ENCODE assay signal across 8 mouse cellular contexts in the genomic region with DNA sequence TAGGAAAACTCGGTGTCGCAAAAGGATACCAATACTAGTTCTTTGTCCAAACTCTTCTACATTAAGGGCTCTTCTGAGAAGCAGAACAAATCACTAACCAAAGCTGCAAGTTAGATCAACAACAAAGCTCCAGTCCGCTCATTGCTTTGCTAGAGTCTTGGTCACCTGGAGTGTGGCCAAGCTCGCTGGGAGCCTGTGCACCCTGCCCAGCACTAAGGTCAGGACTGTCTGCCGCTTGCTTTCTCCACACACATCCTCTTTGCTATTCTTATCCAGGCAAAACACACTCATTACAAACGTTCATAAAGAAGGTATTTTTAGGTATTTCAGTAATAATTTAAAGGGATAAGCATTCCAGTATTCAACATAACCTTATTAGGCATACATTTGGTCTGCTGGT.
DNase-seq lines count a peak whose midpoint lies in the region; ATAC-seq and TF ChIP-seq lines count a peak whose summit lies in the region.

No protein-coding gene starts in this region.

- TF ChIP-seq POLR2A in cerebellum, adult 2 months (IDR thresholded peaks at IDR 0.05; ENCODE audit: borderline replicate concordance, insufficient read depth, low read length) = no peak

- no peak overlapping the region for H3K27ac ChIP-seq in cerebellum, adult 2 months (ENCODE audit: insufficient read depth, low read length)
- H3K27ac ChIP-seq in stomach, embryonic 16.5 days (ENCODE audit: low read length) = no peak overlapping the region
- H3K27ac ChIP-seq in forebrain, postnatal 0 days (ENCODE audit: low read depth, low read length) = no peak overlapping the region

- no peaks in the 10 kb centered on the region for H3K9me3 ChIP-seq in stomach, embryonic 16.5 days (replicated peaks; ENCODE audit: control insufficient read depth, low read length)
- no peaks in the 10 kb centered on the region for H3K9me3 ChIP-seq in forebrain, postnatal 0 days (ENCODE audit: low read length)

- H3K36me3 ChIP-seq in stomach, embryonic 16.5 days (ENCODE audit: control insufficient read depth, insufficient read depth, low read length) = no peaks in the 10 kb centered on the region
- H3K36me3 ChIP-seq in forebrain, postnatal 0 days (ENCODE audit: insufficient read depth) = no peaks in the 10 kb centered on the region

- H3K4me3 ChIP-seq in cerebellum, adult 2 months (replicated peaks; ENCODE audit: insufficient read depth, low read depth, low read length) = no peak overlapping the region
- no peak overlapping the region for H3K4me3 ChIP-seq in stomach, embryonic 16.5 days (replicated peaks; ENCODE audit: low read length)
- H3K4me3 ChIP-seq in forebrain, postnatal 0 days (ENCODE audit: low read depth, low read length) = no peak overlapping the region

- intact Hi-C loops in left cerebral cortex, postnatal 25 days (cut with DNase I) = no loop called here

- peak; percentile 24 to 42 for DNase-seq in cerebellum, adult 2 months
- no peak for DNase-seq in cerebellum, adult 11 months
- peak; percentile 81 for DNase-seq in adrenal gland, adult 2 months
- peak; percentile 65 to 75 for DNase-seq in heart, adult 9 months (ENCODE audit: low spot score in 2 of 2)
- peak; percentile 24 to 36 for DNase-seq in left cerebral cortex, postnatal 25 days (ENCODE audit: low spot score in 2 of 2)
- DNase-seq in thymus, postnatal 14 days = no peak
- no peak for DNase-seq in forebrain, postnatal 0 days

- no peak for TF ChIP-seq CTCF in cerebellum, adult 2 months (IDR thresholded peaks at IDR 0.05; ENCODE audit: borderline replicate concordance, insufficient read depth, low read depth, low read length)
- no peak for TF ChIP-seq CTCF in forebrain, postnatal 0 days (IDR thresholded peaks at IDR 0.05; ENCODE audit: low read depth)

- no peak overlapping the region for H3K9ac ChIP-seq in stomach, embryonic 16.5 days (ENCODE audit: low read length)
- H3K9ac ChIP-seq in forebrain, postnatal 0 days = no peak overlapping the region

- H3K4me1 ChIP-seq in cerebellum, adult 2 months (ENCODE audit: control insufficient read depth, insufficient read depth, low read length) = no peaks in the 10 kb centered on the region
- peaks cover 3% of the 10 kb centered on the region for H3K4me1 ChIP-seq in stomach, embryonic 16.5 days (ENCODE audit: control insufficient read depth, insufficient read depth, low read length)
- no peaks in the 10 kb centered on the region for H3K4me1 ChIP-seq in forebrain, postnatal 0 days (ENCODE audit: insufficient read depth)

- ATAC-seq in stomach, embryonic 16.5 days (ENCODE audit: insufficient read depth, low FRiP score) = peak; percentile 75; the same call in 1 of the 2 replicates
- no peak for ATAC-seq in forebrain, postnatal 0 days

- H3K4me2 ChIP-seq in stomach, embryonic 16.5 days (ENCODE audit: low read depth, low read length) = no peak overlapping the region
- H3K4me2 ChIP-seq in forebrain, postnatal 0 days (ENCODE audit: low read depth) = no peak overlapping the region

- H3K27me3 ChIP-seq in cerebellum, adult 2 months (ENCODE audit: control insufficient read depth, insufficient read depth, low read length) = no peaks in the 10 kb centered on the region
- no peaks in the 10 kb centered on the region for H3K27me3 ChIP-seq in stomach, embryonic 16.5 days (ENCODE audit: control insufficient read depth, insufficient read depth, low read length)
- H3K27me3 ChIP-seq in forebrain, postnatal 0 days (ENCODE audit: insufficient read depth, low read length) = no peaks in the 10 kb centered on the region

- 31% methylated on average over 6 of the region's 6 CpGs for WGBS in cerebellum, adult 2 months
- 53% methylated on average over 6 of the region's 6 CpGs for WGBS in stomach, embryonic 16.5 days
- 65% methylated on average over 6 of the region's 6 CpGs for WGBS in forebrain, postnatal 0 days

Comparison
In these comparisons a context has a peak if more than half of its experiments do, and no peak if none do; other contexts are left out.
1. DNase-seq: peak in cerebellum, adult 2 months (2 of 2), adrenal gland, adult 2 months (single experiment), heart, adult 9 months (2 of 2) and left cerebral cortex, postnatal 25 days (2 of 2); none in cerebellum, adult 11 months (single experiment), thymus, postnatal 14 days (single experiment) and forebrain, postnatal 0 days (single experiment).